Mouse (Mus musculus): ENCODE results near the gene Adcy3.

Gene Adcy3

GRCm38 (mm10) chr12:4132941-4133846 is at the start of gene Adcy3:
Adcy3 (plus strand) TSS chr12:4133103.
- no peak for DNase-seq (ENCODE audit: extremely low read depth, low read depth, low spot score)

- no peak for DNase-seq (ENCODE audit: extremely low read depth, low read depth, low spot score)
Measured at GRCm38 (mm10) chr12:4083441-4083840, 49.5 kb upstream of the Adcy3 start.

GRCm38 (mm10) chr12:4107383-4107782 is 25.5 kb upstream of the Adcy3 start:
- DNase-seq (ENCODE audit: extremely low read depth, low read depth, low spot score) = no peak

GRCm38 (mm10) chr12:4116132-4116531 is 16.8 kb upstream of the Adcy3 start:
- DNase-seq (ENCODE audit: extremely low read depth, low read depth, low spot score) = no peak

- DNase-seq (ENCODE audit: extremely low read depth, low read depth, low spot score) = no peak
Measured at GRCm38 (mm10) chr12:4117136-4117535, 15.8 kb upstream of the Adcy3 start.

GRCm38 (mm10) chr12:4117579-4117978 is 15.3 kb upstream of the Adcy3 start:
- DNase-seq (ENCODE audit: extremely low read depth, low read depth, low spot score) = no peak

- DNase-seq (ENCODE audit: extremely low read depth, low read depth, low spot score) = no peak
Measured at GRCm38 (mm10) chr12:4127346-4127745, 5.6 kb upstream of the Adcy3 start.

- DNase-seq (ENCODE audit: extremely low read depth, low read depth, low spot score) = no peak
Measured at GRCm38 (mm10) chr12:4133847-4134212, 927 bp downstream of the Adcy3 start.

- DNase-seq (ENCODE audit: extremely low read depth, low read depth, low spot score) = no peak
Measured at GRCm38 (mm10) chr12:4143179-4143578, 10.3 kb downstream of the Adcy3 start.

- no peak for DNase-seq (ENCODE audit: extremely low read depth, low read depth, low spot score)
Measured at GRCm38 (mm10) chr12:4150936-4151335, 18.0 kb downstream of the Adcy3 start.

GRCm38 (mm10) chr12:4151969-4152368 is 19.1 kb downstream of the Adcy3 start:
- no peak for DNase-seq (ENCODE audit: extremely low read depth, low read depth, low spot score)

GRCm38 (mm10) chr12:4157466-4157865 is 24.6 kb downstream of the Adcy3 start:
- DNase-seq (ENCODE audit: extremely low read depth, low read depth, low spot score) = no peak

- DNase-seq (ENCODE audit: extremely low read depth, low read depth, low spot score) = no peak
Measured at GRCm38 (mm10) chr12:4158179-4158578, 25.3 kb downstream of the Adcy3 start.

- no peak for DNase-seq (ENCODE audit: extremely low read depth, low read depth, low spot score)
Measured at GRCm38 (mm10) chr12:4158868-4159632, 26.1 kb downstream of the Adcy3 start.

- no peak for DNase-seq (ENCODE audit: extremely low read depth, low read depth, low spot score)
Measured at GRCm38 (mm10) chr12:4160322-4160721, 27.4 kb downstream of the Adcy3 start.

GRCm38 (mm10) chr12:4162886-4163285 is 30.0 kb downstream of the Adcy3 start:
- no peak for DNase-seq (ENCODE audit: extremely low read depth, low read depth, low spot score)

GRCm38 (mm10) chr12:4166970-4167369 is 34.1 kb downstream of the Adcy3 start:
- no peak for DNase-seq (ENCODE audit: extremely low read depth, low read depth, low spot score)

GRCm38 (mm10) chr12:4169058-4169457 is 36.2 kb downstream of the Adcy3 start:
- no peak for DNase-seq (ENCODE audit: extremely low read depth, low read depth, low spot score)

- DNase-seq (ENCODE audit: extremely low read depth, low read depth, low spot score) = no peak
Measured at GRCm38 (mm10) chr12:4169622-4170021, 36.7 kb downstream of the Adcy3 start.

GRCm38 (mm10) chr12:4173108-4173790 is 40.3 kb downstream of the Adcy3 start:
- no peak for DNase-seq (ENCODE audit: extremely low read depth, low read depth, low spot score)

- DNase-seq (ENCODE audit: extremely low read depth, low read depth, low spot score) = no peak
Measured at GRCm38 (mm10) chr12:4178839-4179238, 45.9 kb downstream of the Adcy3 start.
